Mouse (Mus musculus) forebrain, embryonic 16.5 days (tissue): ENCODE data around the gene Dedd2. TPM values are rescaled to one million over a fixed set of nuclear protein-coding genes. Genes with fewer than 3 reads are reported as not detected.
A peak's percentile ranks its signal among the peaks of the same experiment; 100 is the strongest.

Source experiments
- ATAC-seq: fragments of 200-750 bp; cut with Nextera tagmentation; 2 replicates; pipeline ENCODE4 v1.8.0; 2017; ENCODE audit warnings: mild to moderate bottlenecking, moderate library complexity
- H3K27ac ChIP-seq: fragments of 300-500 bp; sonication (generic); 2 replicates; pipeline ENCODE4 v1.5.1; 2014; ENCODE audit warnings: low read length, control low read depth
- H3K27me3 ChIP-seq: fragments of 300-500 bp; sonication (generic); replicated peaks from 2 replicates; pipeline ENCODE4 v1.6.1; 2014; ENCODE audit warnings: low read length; ENCODE audit not compliant: control insufficient read depth, insufficient read depth
- H3K36me3 ChIP-seq: fragments of 300-500 bp; sonication (generic); 2 replicates; pipeline ENCODE4 v1.6.1; 2014; ENCODE audit not compliant: control insufficient read depth, insufficient read depth
- H3K4me1 ChIP-seq: fragments of 300-500 bp; sonication (generic); replicated peaks from 2 replicates; pipeline ENCODE4 v1.6.1; 2014; ENCODE audit warnings: low read length; ENCODE audit not compliant: control insufficient read depth, insufficient read depth
- H3K4me2 ChIP-seq: fragments of 300-500 bp; sonication (generic); 2 replicates; pipeline ENCODE4 v1.6.1; 2014; ENCODE audit warnings: mild to moderate bottlenecking, low read length, control low read depth
- H3K4me3 ChIP-seq: fragments of 300-500 bp; sonication (generic); replicated peaks from 2 replicates; pipeline ENCODE4 v1.5.1; 2014; ENCODE audit warnings: mild to moderate bottlenecking, low read length, control low read depth
- H3K9ac ChIP-seq: fragments of 300-500 bp; sonication (generic); replicated peaks from 2 replicates; pipeline ENCODE4 v1.6.1; 2014; ENCODE audit warnings: low read depth, low read length, control low read depth
- H3K9me3 ChIP-seq: fragments of 300-500 bp; sonication (generic); 2 replicates; pipeline ENCODE4 v1.6.1; 2016; ENCODE audit warnings: low read length; ENCODE audit not compliant: control insufficient read depth
- WGBS: fragments of 180-500 bp; shearing (Covaris S2); extraction: QIAGEN DNeasy Blood & Tissue Kit; methylation state at CpG from one replicate; pipeline ENCODE4 v1.1.7; 2014; 5-methylcytosine and 5-hydroxymethylcytosine counted together
- microRNA-seq: library from miRNA; unstranded; fragments of <30 nt; microRNA quantifications from one replicate; pipeline ENCODE4, GENCODE M21; 2017
- polyA plus RNA-seq: library from polyadenylated mRNA; unstranded; fragments of >200 nt; fragmentation: Nextera tagmentation; extraction: Ambion mirVana; gene quantifications from 2 replicates; pipeline ENCODE4 v1.2.1, GENCODE M21; 2015

Gene Dedd2
- polyA plus RNA-seq, 1 experiment from 2014 or later: 15.0 TPM

DNA sequence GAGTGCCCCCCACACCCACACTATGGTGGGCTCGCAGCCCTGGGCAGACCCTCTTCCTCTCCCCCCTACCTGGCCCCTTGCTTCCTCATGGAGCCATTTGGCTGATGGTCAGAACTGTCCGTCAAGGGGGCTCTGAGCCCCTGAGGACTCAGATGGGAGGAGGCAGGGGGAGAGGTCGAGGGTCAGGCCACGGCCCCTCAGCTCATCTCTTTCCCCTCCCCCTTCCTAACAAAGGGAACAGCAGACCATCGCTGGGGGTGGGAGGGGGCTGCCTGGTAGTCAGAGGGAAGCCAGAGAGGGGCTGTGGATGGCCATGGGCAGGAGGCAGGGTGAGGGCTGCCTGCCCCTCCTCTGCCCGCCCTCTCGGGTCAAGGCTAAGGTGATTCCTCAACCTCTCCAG lies 69.4 kb downstream of the Dedd2 start:
- peak overlapping the region; percentile 4 for H3K4me2 ChIP-seq
- no peaks in the 10 kb centered on the region for H3K9me3 ChIP-seq
- no peak overlapping the region for H3K27ac ChIP-seq
- ATAC-seq: no peak
- peaks cover 55% of the 10 kb centered on the region for H3K4me1 ChIP-seq
- no peaks in the 10 kb centered on the region for H3K27me3 ChIP-seq
- no peak overlapping the region for H3K4me3 ChIP-seq
- H3K36me3 ChIP-seq: no peaks in the 10 kb centered on the region
- peak overlapping the region; percentile 1; the same call in 1 of the 2 replicates for H3K9ac ChIP-seq
- WGBS: 2% methylated on average over 7 of the region's 7 CpGs

DNA sequence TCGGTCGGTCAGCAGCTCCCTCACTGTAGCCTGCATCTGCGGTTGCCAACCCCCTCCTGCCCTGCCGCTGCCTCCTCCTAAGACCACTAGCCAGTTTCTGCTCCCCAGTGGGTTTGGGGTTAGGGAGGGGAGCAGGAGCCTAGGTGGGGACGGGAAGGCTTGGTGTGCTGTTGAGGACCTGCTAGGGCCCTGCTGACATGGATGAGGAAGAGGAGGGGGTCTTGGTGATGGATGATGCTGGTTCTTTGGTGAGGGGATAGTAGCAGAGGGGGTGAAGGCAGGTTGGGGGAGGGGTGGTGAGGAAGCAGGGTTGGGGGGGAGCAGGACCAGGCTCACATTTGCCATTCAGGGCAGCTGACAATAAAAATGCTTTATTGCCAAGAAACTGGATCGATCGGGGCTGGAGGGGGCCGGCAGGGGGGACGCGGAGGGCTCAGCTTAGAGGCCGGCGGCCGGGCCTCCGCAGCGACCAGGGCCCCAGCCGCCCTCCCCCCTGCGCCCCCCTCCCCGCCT lies 70.2 kb downstream of the Dedd2 start:
- peaks cover 50% of the 10 kb centered on the region for H3K4me1 ChIP-seq
- H3K9me3 ChIP-seq: no peaks in the 10 kb centered on the region
- WGBS: under 1% methylated on average over 11 of the region's 18 CpGs
- H3K27me3 ChIP-seq: no peaks in the 10 kb centered on the region
- no peak overlapping the region for H3K4me2 ChIP-seq
- H3K27ac ChIP-seq: 0 out of 2 replicates have a peak overlapping the region, but pooled peaks have one; percentile 10
- no peaks in the 10 kb centered on the region for H3K36me3 ChIP-seq
- peak; percentile 31; the same call in 1 of the 2 replicates for ATAC-seq
- no peak overlapping the region for H3K4me3 ChIP-seq
- 0 out of 2 replicates have a peak overlapping the region, but pooled peaks have one; percentile 10 for H3K9ac ChIP-seq

Small RNAs within 50 kb of the gene (microRNA-seq; reads per million reads assigned to microRNA genes)
- gene Mir7048: not detected

Other genes starting within 250 kb of the Dedd2 start
- 200 and 220 TPM in 2 replicates for gene Rabac1, start 247.9 kb downstream of the Dedd2 start, polyA plus RNA-seq
- 227 and 278 TPM in 2 replicates for gene Atp1a3, start 214.7 kb downstream of the Dedd2 start, polyA plus RNA-seq
- 10.4 and 16.9 TPM in 2 replicates for gene Grik5, start 148.3 kb downstream of the Dedd2 start, polyA plus RNA-seq
- 36.6 and 38.4 TPM in 2 replicates for gene Zfp574, start 148.0 kb downstream of the Dedd2 start, polyA plus RNA-seq
- 10.6 and 17.0 TPM in 2 replicates for gene Pou2f2, start 40.9 kb downstream of the Dedd2 start, polyA plus RNA-seq
- gene Zfp526, start 810 bp upstream of the Dedd2 start, polyA plus RNA-seq: 1.8 and 1.9 TPM in 2 replicates
- gene Gsk3a, start 17.2 kb upstream of the Dedd2 start, polyA plus RNA-seq: 14.9 and 17.1 TPM in 2 replicates
- 4.8 and 5.3 TPM in 2 replicates for gene Erf, start 30.1 kb upstream of the Dedd2 start, polyA plus RNA-seq
- 42.2 and 48.0 TPM in 2 replicates for gene Cic, start 47.1 kb upstream of the Dedd2 start, polyA plus RNA-seq
- gene Pafah1b3, start 77.4 kb upstream of the Dedd2 start, polyA plus RNA-seq: 499 and 556 TPM in 2 replicates
- 1.4 and 2.2 TPM in 2 replicates for gene Prr19, start 80.8 kb upstream of the Dedd2 start, polyA plus RNA-seq
- gene Tmem145, start 85.5 kb upstream of the Dedd2 start, polyA plus RNA-seq: 24.5 and 41.2 TPM in 2 replicates
- 22.6 and 25.0 TPM in 2 replicates for gene Megf8, start 96.5 kb upstream of the Dedd2 start, polyA plus RNA-seq
- gene Cnfn, start 149.1 kb upstream of the Dedd2 start, polyA plus RNA-seq: 0.50 TPM in 1 of 2 replicates, not detected in the other
- 17.7 and 18.5 TPM in 2 replicates for gene Lipe, start 178.1 kb upstream of the Dedd2 start, polyA plus RNA-seq
- 0.34 and 0.96 TPM in 2 replicates for gene Cxcl17, start 192.3 kb upstream of the Dedd2 start, polyA plus RNA-seq